ENCODE assay signal across 8 mouse cellular contexts in the genomic region with DNA sequence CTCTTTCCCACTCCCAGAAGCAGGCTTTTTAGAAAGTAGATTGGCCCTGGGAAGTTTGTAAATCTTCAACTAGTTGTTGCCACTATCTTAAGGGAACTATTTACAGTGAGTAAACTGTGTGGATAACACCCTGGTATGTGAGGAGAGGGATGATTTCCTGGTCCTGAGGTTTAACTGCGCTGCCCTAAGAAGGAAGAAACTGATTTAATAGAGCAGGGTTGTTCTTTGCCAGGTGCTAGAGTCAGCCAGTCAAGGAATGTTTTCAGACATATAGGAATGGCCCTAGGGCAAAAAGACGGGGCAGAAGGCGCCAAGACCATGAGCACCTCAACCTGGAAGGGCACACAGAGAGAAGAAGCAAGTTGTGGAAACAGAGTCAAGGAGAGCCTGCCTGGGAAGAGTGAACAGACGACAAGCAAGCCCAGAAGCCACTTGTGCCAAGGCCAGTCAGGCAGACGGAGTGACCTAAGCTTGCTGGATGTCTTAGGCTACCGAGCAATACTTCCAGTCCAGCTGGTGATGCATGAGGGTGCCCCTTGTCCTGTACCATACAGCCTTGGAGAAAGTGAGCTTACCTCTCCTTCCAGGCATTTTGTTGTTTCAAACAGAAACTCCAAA. TPM values are rescaled to one million over a fixed set of nuclear protein-coding genes. Genes with fewer than 3 reads are reported as not detected.
A peak's percentile ranks its signal among the peaks of the same experiment; 100 is the strongest.
DNase-seq lines count a peak whose midpoint lies in the region; ATAC-seq lines count a peak whose summit lies in the region.

No protein-coding gene starts in this region.

- H3K4me1 ChIP-seq in hindbrain, embryonic 10.5 days (replicated peaks) = peaks cover 20% of the 10 kb centered on the region
- H3K4me1 ChIP-seq in hindbrain, embryonic 11.5 days (replicated peaks; ENCODE audit: control insufficient read depth, insufficient read depth, low read length) = no peaks in the 10 kb centered on the region; the same call in 1 of the 2 replicates
- peaks cover 13% of the 10 kb centered on the region; the same call in 1 of the 2 replicates for H3K4me1 ChIP-seq in forebrain, embryonic 13.5 days
- H3K4me1 ChIP-seq in neural tube, embryonic 12.5 days = peaks cover 5% of the 10 kb centered on the region; the same call in 1 of the 2 replicates

- DNase-seq in hindbrain, embryonic 10.5 days (ENCODE audit: low spot score) = no peak
- DNase-seq in hindbrain, embryonic 11.5 days (ENCODE audit: low spot score) = no peak
- DNase-seq in kidney, postnatal 14 days = peak; percentile 32
- DNase-seq in layer of hippocampus, adult 9-10 months (ENCODE audit: low spot score) = no peak

- H3K9me3 ChIP-seq in hindbrain, embryonic 10.5 days = no peaks in the 10 kb centered on the region
- H3K9me3 ChIP-seq in hindbrain, embryonic 11.5 days (ENCODE audit: control insufficient read depth, low read length) = no peaks in the 10 kb centered on the region
- no peaks in the 10 kb centered on the region for H3K9me3 ChIP-seq in forebrain, embryonic 13.5 days (replicated peaks)
- H3K9me3 ChIP-seq in neural tube, embryonic 12.5 days = no peaks in the 10 kb centered on the region

- peaks cover 20% of the 10 kb centered on the region; the same call in 1 of the 2 replicates for H3K27me3 ChIP-seq in hindbrain, embryonic 10.5 days (ENCODE audit: insufficient read depth, poor library complexity, severe bottlenecking)
- H3K27me3 ChIP-seq in hindbrain, embryonic 11.5 days (ENCODE audit: control insufficient read depth, insufficient read depth, low read length) = peaks cover 4% of the 10 kb centered on the region
- H3K27me3 ChIP-seq in forebrain, embryonic 13.5 days = peaks cover 9% of the 10 kb centered on the region
- H3K27me3 ChIP-seq in neural tube, embryonic 12.5 days (replicated peaks) = peaks cover 5% of the 10 kb centered on the region; the same call in 1 of the 2 replicates

- H3K36me3 ChIP-seq in hindbrain, embryonic 10.5 days = no peaks in the 10 kb centered on the region
- H3K36me3 ChIP-seq in hindbrain, embryonic 11.5 days (ENCODE audit: control insufficient read depth, insufficient read depth, low read length) = no peaks in the 10 kb centered on the region
- no peaks in the 10 kb centered on the region for H3K36me3 ChIP-seq in forebrain, embryonic 13.5 days (ENCODE audit: poor library complexity, severe bottlenecking)
- no peaks in the 10 kb centered on the region for H3K36me3 ChIP-seq in neural tube, embryonic 12.5 days

- no peak overlapping the region; the same call in 1 of the 2 replicates for H3K4me2 ChIP-seq in hindbrain, embryonic 11.5 days (replicated peaks; ENCODE audit: low read depth, low read length)
- H3K4me2 ChIP-seq in forebrain, embryonic 13.5 days = peak overlapping the region; percentile 83
- H3K4me2 ChIP-seq in neural tube, embryonic 12.5 days (replicated peaks) = peak overlapping the region; percentile 82

- no peak overlapping the region for H3K9ac ChIP-seq in hindbrain, embryonic 11.5 days (ENCODE audit: low read depth, low read length)
- H3K9ac ChIP-seq in forebrain, embryonic 13.5 days = no peak overlapping the region
- no peak overlapping the region for H3K9ac ChIP-seq in neural tube, embryonic 12.5 days

- 62% methylated on average over 6 of the region's 6 CpGs for WGBS in hindbrain, embryonic 10.5 days
- 63% methylated on average over 6 of the region's 6 CpGs for WGBS in hindbrain, embryonic 11.5 days
- WGBS in forebrain, embryonic 13.5 days = 71% methylated on average over 6 of the region's 6 CpGs
- 68% methylated on average over 6 of the region's 6 CpGs for WGBS in neural tube, embryonic 12.5 days

- no peak overlapping the region for H3K27ac ChIP-seq in hindbrain, embryonic 10.5 days
- no peak overlapping the region for H3K27ac ChIP-seq in hindbrain, embryonic 11.5 days (ENCODE audit: low read depth, low read length)
- H3K27ac ChIP-seq in forebrain, embryonic 13.5 days = no peak overlapping the region
- H3K27ac ChIP-seq in neural tube, embryonic 12.5 days = no peak overlapping the region

- ATAC-seq in hindbrain, embryonic 11.5 days (ENCODE audit: low FRiP score) = no peak
- no peak for ATAC-seq in forebrain, embryonic 13.5 days
- no peak for ATAC-seq in neural tube, embryonic 12.5 days (ENCODE audit: low FRiP score, low read depth)
- no peak for ATAC-seq in megakaryocyte progenitor cell, adult 5-6 weeks (replicated peaks; ENCODE audit: poor library complexity)
- ATAC-seq in erythroid progenitor cell, adult 5-6 weeks (replicated peaks; ENCODE audit: low FRiP score, poor library complexity, severe bottlenecking) = no peak

- H3K4me3 ChIP-seq in hindbrain, embryonic 10.5 days = peak overlapping the region; percentile 93
- no peak overlapping the region for H3K4me3 ChIP-seq in hindbrain, embryonic 11.5 days (ENCODE audit: low read depth, low read length)
- peak overlapping the region; percentile 79 for H3K4me3 ChIP-seq in forebrain, embryonic 13.5 days
- no peak overlapping the region for H3K4me3 ChIP-seq in neural tube, embryonic 12.5 days

RNA-seq across cellular contexts. Expression of gene Rasa2, which starts 0.8 kb away (rescaled TPM):
- 12.3 and 14.9 TPM in 2 replicates for polyA plus RNA-seq in hindbrain, embryonic 10.5 days (2016; fragmentation: Nextera tagmentation; extraction: Ambion mirVana)
- 16.4 and 16.8 TPM in 2 replicates for polyA plus RNA-seq in hindbrain, embryonic 11.5 days (2014; fragmentation: Nextera tagmentation; extraction: Ambion mirVana)
- 16.0 TPM in 2 replicates for polyA plus RNA-seq in forebrain, embryonic 13.5 days (2015; fragmentation: Nextera tagmentation; extraction: Ambion mirVana)
- polyA plus RNA-seq in neural tube, embryonic 12.5 days (2016; fragmentation: Nextera tagmentation; extraction: Ambion mirVana) = 16.4 and 17.9 TPM in 2 replicates
- 27.4 and 31.1 TPM in 2 replicates for total RNA-seq in megakaryocyte progenitor cell, adult 5-6 weeks (2015)
- total RNA-seq in megakaryocyte progenitor cell, adult 5-6 weeks (2017) = 20.8 and 23.5 TPM in 2 replicates
- 4.0 and 7.5 TPM in 2 replicates for total RNA-seq in erythroid progenitor cell, adult 5-6 weeks (2015; ENCODE audit: low replicate concordance)
- 6.3 and 8.9 TPM in 2 replicates for total RNA-seq in erythroid progenitor cell, adult 5-6 weeks (2017; ENCODE audit: low replicate concordance)

Comparison
In these comparisons a context has a peak if more than half of its experiments do, and no peak if none do; other contexts are left out.
1. H3K4me3 ChIP-seq: peak in hindbrain, embryonic 10.5 days (single experiment) and forebrain, embryonic 13.5 days (single experiment); none in hindbrain, embryonic 11.5 days (single experiment) and neural tube, embryonic 12.5 days (single experiment).